Mouse (Mus musculus) liver, postnatal 0 days (tissue): ENCODE measurements around the gene Prkar1a. TPM values are rescaled to one million over a fixed set of nuclear protein-coding genes. Genes with fewer than 3 reads are reported as not detected.
"Not testable (repeated sequence)": the region's sequence is repeated elsewhere in the genome, so short reads cannot be mapped to it uniquely, and the experiment has no call there.

Experiments
- ATAC-seq: fragments of 200-750 bp; cut with Nextera tagmentation; 2 replicates; pipeline ENCODE4 v1.8.0; 2017; ENCODE audit warnings: mild to moderate bottlenecking, moderate library complexity
- DNase-seq: peaks from one replicate; pipeline ENCODE4 v3.0.0-alpha.2; 2016
- H3K27ac ChIP-seq: fragments of 300-500 bp; sonication (generic); 2 replicates; pipeline ENCODE4 v1.5.1; 2014; ENCODE audit warnings: antibody characterized with exemption, moderate library complexity, mild to moderate bottlenecking, low read depth
- H3K27me3 ChIP-seq: fragments of 300-500 bp; sonication (generic); 2 replicates; pipeline ENCODE4 v1.6.1; 2014; ENCODE audit warnings: low read length, control low read depth, mixed read lengths; ENCODE audit not compliant: insufficient read depth
- H3K36me3 ChIP-seq: fragments of 300-500 bp; sonication (generic); replicated peaks from 2 replicates; pipeline ENCODE4 v1.6.1; 2014; ENCODE audit warnings: mild to moderate bottlenecking, control low read depth, low read length, moderate library complexity, mixed read lengths; ENCODE audit not compliant: insufficient read depth
- H3K4me1 ChIP-seq: fragments of 300-500 bp; sonication (generic); 2 replicates; pipeline ENCODE4 v1.6.1; 2014; ENCODE audit warnings: antibody characterized with exemption, mild to moderate bottlenecking, control low read depth; ENCODE audit not compliant: insufficient read depth
- H3K4me2 ChIP-seq: fragments of 300-500 bp; sonication (generic); 2 replicates; pipeline ENCODE4 v1.6.1; 2014; ENCODE audit warnings: low read depth, mild to moderate bottlenecking, low read length, moderate library complexity, mixed read lengths
- H3K4me3 ChIP-seq: fragments of 300-500 bp; sonication (generic); 2 replicates; pipeline ENCODE4 v1.5.1; 2014; ENCODE audit warnings: low read depth, low read length
- H3K9ac ChIP-seq: fragments of 300-500 bp; sonication (generic); replicated peaks from 2 replicates; pipeline ENCODE4 v1.6.1; 2014; ENCODE audit warnings: mild to moderate bottlenecking, moderate library complexity
- H3K9me3 ChIP-seq: fragments of 300-500 bp; sonication (generic); 2 replicates; pipeline ENCODE4 v1.6.1; 2016; ENCODE audit warnings: mild to moderate bottlenecking, control low read depth, low read length, mixed read lengths
- CTCF ChIP-seq: sonication (generic); IDR thresholded peaks from 2 replicates; pipeline ENCODE4 v1.5.1; 2016; ENCODE audit warnings: antibody characterized with exemption, low read depth
- EP300 ChIP-seq: IDR thresholded peaks from 2 replicates; pipeline ENCODE4 v1.6.1; 2016; ENCODE audit warnings: antibody characterized with exemption, low read depth, mild to moderate bottlenecking
- WGBS: fragments of 180-500 bp; shearing (Covaris S2); extraction: QIAGEN DNeasy Blood & Tissue Kit; methylation state at CpG from one replicate; pipeline ENCODE4 v1.1.7; 2014; ENCODE audit not compliant: insufficient replicate concordance; 5-methylcytosine and 5-hydroxymethylcytosine counted together
- polyA plus RNA-seq: library from polyadenylated mRNA; unstranded; fragments of >200 nt; fragmentation: Nextera tagmentation; extraction: Ambion mirVana; gene quantifications from 2 replicates; pipeline ENCODE4 v1.2.1, GENCODE M21; 2015

Prkar1a gene
- polyA plus RNA-seq, 1 experiment from 2014 or later, result 124 TPM

DNA sequence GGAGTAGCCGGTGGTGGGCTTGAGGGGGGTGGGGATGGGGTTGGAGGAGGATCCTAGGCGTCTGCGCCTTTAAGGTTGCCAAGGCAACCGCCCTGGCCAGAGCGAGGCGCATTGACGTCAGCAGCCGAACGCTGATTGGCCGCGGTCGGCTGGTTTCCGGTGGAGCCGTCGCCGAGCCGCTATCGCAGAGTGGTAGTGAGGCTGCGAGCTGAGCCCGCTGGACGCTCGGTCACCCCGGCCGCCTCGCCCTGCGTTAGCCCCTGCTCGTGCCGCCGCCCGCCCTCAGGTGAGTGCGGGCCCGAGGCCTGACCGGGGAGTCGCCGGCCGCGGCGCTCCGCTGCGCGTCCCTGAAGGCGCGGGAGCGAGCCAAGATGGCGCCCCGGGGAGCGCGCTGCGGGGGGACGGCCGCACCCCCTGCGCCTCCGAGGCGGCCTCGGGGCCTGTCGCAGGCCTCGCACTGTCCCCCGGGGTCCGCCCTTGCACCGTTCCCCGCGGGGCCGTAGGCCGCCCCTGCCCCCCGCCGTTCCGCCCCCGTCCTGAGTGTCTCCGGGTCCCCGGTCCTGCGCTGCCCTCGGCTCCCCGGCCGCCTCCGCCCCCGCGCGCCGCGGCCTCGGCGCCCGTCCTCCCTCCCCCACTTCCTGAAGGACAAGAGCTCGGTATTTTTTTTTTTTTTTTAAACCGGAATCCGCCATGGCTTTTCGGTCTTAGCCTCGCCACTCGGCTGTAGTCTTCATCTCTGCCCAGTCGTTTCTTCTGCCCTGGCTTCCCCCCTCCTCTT is 1.8 kb downstream of the Prkar1a start:
- peak overlapping the region; percentile 93 for H3K27ac ChIP-seq
- peak; percentile 93 for DNase-seq
- no peaks in the 10 kb centered on the region for H3K9me3 ChIP-seq
- H3K4me2 ChIP-seq, result peak overlapping the region; percentile 98
- peak; percentile 92 for ATAC-seq
- H3K9ac ChIP-seq, result peak overlapping the region; percentile 86
- H3K27me3 ChIP-seq, result no peaks in the 10 kb centered on the region
- H3K4me3 ChIP-seq, result peak overlapping the region; percentile 81
- 1% methylated on average over 44 of the region's 90 CpGs for WGBS
- peaks cover 44% of the 10 kb centered on the region for H3K4me1 ChIP-seq
- H3K36me3 ChIP-seq, result peaks cover 20% of the 10 kb centered on the region
- TF ChIP-seq CTCF (no peak), EP300 (no peak)

DNA sequence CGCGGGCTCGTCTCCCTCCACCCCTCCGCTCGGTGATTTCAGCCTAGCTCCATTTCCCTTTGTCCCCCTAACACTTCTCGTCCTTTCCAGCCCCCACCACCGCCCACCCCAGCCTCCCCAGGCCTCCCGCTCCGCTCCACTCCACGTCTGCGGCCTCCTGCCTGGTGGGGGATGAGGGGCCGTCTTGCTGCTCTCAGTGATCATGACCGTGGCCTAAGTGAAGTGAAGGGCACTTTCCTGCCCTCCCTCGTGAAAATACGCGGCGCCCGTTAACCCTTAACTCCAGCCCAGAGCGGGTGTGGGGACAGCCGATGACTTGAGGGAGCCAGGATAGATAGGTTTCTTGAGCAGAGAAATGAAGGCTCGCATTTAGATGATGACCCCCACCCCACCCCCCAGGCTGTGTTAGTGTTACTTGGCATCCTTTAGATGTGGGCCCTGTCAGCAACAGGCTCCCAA is 2.4 kb downstream of the Prkar1a start:
- Histone ChIP-seq H3K9ac (peak overlapping the region; percentile 86), H3K4me1 (peaks cover 47% of the 10 kb centered on the region), H3K9me3 (no peaks in the 10 kb centered on the region), H3K27ac (peak overlapping the region; percentile 93), H3K4me3 (peak overlapping the region; percentile 81), H3K27me3 (no peaks in the 10 kb centered on the region), H3K4me2 (peak overlapping the region; percentile 98), H3K36me3 (peaks cover 25% of the 10 kb centered on the region)
- no peak for TF ChIP-seq EP300
- TF ChIP-seq CTCF, result no peak
- DNase-seq (peak; percentile 53), ATAC-seq (peak; percentile 8; the same call in 1 of the 2 replicates)
- whole genome bisulfite sequencing, result under 1% methylated on average over 21 of the region's 21 CpGs

DNA sequence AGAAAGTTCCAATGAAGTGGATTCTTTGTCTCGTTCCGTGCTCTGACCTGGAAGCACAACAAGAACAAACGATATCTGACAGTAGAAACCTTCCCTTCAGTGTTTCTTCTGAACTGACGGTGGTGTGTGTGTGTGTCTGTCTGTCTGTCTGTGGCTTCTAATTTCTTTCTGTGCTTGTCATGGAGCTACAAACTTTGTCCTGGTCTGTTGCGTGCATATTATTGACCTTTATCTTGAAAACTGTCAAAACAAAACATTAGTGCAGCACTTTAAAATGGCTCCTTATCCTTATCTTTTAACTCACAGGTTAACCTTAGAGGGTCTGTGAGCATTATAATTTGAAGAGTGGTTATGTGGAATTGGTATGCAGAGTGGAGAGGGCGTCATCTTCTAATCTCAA is 3.3 kb downstream of the Prkar1a start:
- H3K27me3 ChIP-seq, result no peaks in the 10 kb centered on the region
- no peak for TF ChIP-seq CTCF
- no peak for TF ChIP-seq EP300
- ATAC-seq (no peak), DNase-seq (no peak)
- peak overlapping the region; percentile 93 for H3K27ac ChIP-seq
- peak overlapping the region; percentile 81 for H3K4me3 ChIP-seq
- H3K4me1 ChIP-seq, result peaks cover 54% of the 10 kb centered on the region
- H3K9me3 ChIP-seq, result no peaks in the 10 kb centered on the region
- H3K4me2 ChIP-seq, result peak overlapping the region; percentile 98
- 35% methylated on average over 6 of the region's 6 CpGs for WGBS
- H3K36me3 ChIP-seq, result peaks cover 26% of the 10 kb centered on the region
- peak overlapping the region; percentile 86 for H3K9ac ChIP-seq

DNA sequence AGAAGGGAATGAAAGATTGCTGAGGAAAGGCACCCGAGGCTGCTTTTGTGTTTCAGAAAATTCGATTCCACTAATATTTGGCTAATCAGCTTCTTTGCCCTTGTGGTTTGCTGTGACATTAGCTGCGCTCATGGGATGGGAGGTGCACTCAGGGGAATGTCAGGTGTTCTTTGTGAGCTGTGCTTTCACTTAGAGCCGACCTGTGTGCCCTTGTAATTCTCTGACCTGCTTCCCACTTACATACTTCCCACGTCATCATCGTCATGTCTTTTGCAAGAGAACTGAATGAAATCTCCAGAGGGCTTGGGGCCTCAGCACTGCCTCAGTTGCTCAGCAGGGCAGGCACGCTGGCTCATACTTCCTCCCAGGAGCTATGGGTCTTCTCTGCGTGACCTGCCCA is 4.0 kb downstream of the Prkar1a start:
- Histone ChIP-seq H3K4me2 (peak overlapping the region; percentile 98), H3K9ac (peak overlapping the region; percentile 22; the same call in 1 of the 2 replicates), H3K27ac (peak overlapping the region; percentile 93), H3K4me3 (no peak overlapping the region), H3K4me1 (peaks cover 54% of the 10 kb centered on the region), H3K9me3 (no peaks in the 10 kb centered on the region), H3K27me3 (no peaks in the 10 kb centered on the region), H3K36me3 (peaks cover 26% of the 10 kb centered on the region)
- whole genome bisulfite sequencing, result 63% methylated on average over 8 of the region's 8 CpGs
- no peak for TF ChIP-seq EP300
- TF ChIP-seq CTCF, result no peak
- ATAC-seq (no peak), DNase-seq (no peak)

DNA sequence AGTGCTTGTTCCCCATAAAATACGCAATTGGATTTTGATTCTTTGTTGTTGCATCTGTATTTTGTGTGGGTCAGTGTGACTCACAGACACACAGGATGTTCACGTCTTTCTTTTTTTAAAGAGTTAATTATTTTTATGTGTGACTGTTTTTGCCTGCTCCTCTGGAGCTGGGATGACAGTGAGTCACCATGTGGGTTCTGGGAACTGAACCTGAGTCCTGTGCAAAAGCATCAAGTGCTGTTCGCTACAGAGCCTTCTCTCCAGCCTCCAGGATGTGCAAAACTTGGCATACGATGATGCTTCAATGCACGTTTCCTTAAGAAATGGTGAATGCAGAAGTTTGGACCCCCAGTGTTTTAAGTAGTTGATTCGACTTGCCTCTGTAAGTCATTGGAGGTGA is 5.4 kb downstream of the Prkar1a start:
- TF ChIP-seq EP300, result no peak
- TF ChIP-seq CTCF, result no peak
- Histone ChIP-seq H3K4me3 (no peak overlapping the region), H3K4me2 (no peak overlapping the region), H3K27me3 (no peaks in the 10 kb centered on the region), H3K9me3 (no peaks in the 10 kb centered on the region), H3K9ac (no peak overlapping the region), H3K36me3 (peaks cover 33% of the 10 kb centered on the region), H3K4me1 (peaks cover 42% of the 10 kb centered on the region), H3K27ac (no peak overlapping the region)
- 87% methylated on average over 6 of the region's 6 CpGs for WGBS
- ATAC-seq (no peak), DNase-seq (no peak)

DNA sequence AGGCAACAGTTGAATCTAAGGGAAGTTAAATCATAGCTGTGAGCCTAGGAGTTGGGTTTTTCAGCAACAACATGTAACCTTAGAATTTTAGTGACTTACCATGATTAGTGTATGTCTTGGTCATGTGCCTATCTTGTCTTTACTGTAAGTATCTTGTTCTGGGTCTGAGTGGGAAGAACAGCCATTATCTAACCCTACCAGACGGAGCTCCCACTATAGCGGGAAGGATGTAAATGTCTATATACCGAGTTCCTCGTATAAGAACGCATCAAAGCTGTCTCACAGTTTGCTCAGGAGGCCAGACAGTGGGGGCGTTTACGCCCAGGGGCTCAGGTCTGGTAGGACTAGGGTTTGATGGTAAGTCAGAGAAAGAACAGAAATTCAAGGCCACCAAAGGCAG is 7.0 kb downstream of the Prkar1a start:
- Histone ChIP-seq H3K4me3 (no peak overlapping the region), H3K9ac (no peak overlapping the region), H3K36me3 (peaks cover 49% of the 10 kb centered on the region), H3K27ac (no peak overlapping the region), H3K9me3 (no peaks in the 10 kb centered on the region), H3K4me2 (no peak overlapping the region), H3K27me3 (no peaks in the 10 kb centered on the region), H3K4me1 (peaks cover 34% of the 10 kb centered on the region)
- DNase-seq (no peak), ATAC-seq (peak; percentile 30; the same call in 1 of the 2 replicates)
- WGBS, result 42% methylated on average over 7 of the region's 7 CpGs
- TF ChIP-seq CTCF (no peak), EP300 (peak; percentile 69)

DNA sequence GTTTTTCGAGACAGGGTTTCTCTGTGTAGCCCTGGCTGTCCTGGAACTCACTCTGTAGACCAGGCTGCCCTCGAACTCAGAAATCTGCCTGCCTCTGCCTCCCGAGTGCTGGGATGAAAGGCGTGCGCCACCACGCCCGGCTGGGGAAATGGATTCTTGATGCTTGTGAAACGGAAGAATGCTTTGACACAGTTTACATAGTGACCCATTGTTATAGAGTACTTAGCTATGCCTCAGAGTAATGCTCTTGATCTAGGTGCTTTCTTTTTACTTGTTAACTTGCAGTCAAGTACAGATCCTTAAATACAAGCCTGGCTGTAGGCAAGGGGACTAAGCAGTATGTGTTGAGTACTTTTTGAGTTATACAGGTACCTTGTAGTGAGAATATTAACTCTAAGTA is 11.3 kb downstream of the Prkar1a start:
- H3K9ac ChIP-seq, H3K4me2 ChIP-seq, DNase-seq, H3K9me3 ChIP-seq, H3K27me3 ChIP-seq, H3K4me3 ChIP-seq, H3K27ac ChIP-seq, ATAC-seq: not testable (repeated sequence)
- 87% methylated on average over 8 of the region's 8 CpGs for WGBS
- H3K4me1 ChIP-seq, result peaks cover 12% of the 10 kb centered on the region
- peaks cover 72% of the 10 kb centered on the region for H3K36me3 ChIP-seq
